Mouse (Mus musculus) MEL (cell line): Measurements from ENCODE around the gene Ror1. TPM values are rescaled to one million over a fixed set of nuclear protein-coding genes. Genes with fewer than 3 reads are reported as not detected.

ENCODE experiments used
- DNase-seq: peaks from one replicate; pipeline ENCODE4 v3.0.0; 2011; ENCODE audit warnings: low read depth, low spot score
- H3K27ac ChIP-seq: 2 replicates; pipeline ENCODE4 v1.5.1; 2012; ENCODE audit warnings: low read depth, mild to moderate bottlenecking, control low read depth, low read length, moderate library complexity; ENCODE audit not compliant: control insufficient read depth
- H3K27me3 ChIP-seq, 2 experiments: fragments of 150-350 bp in 1 of 2; sonication (generic) in 1 of 2; 2 replicates each; pipeline ENCODE4 v1.6.1; 2012; ENCODE audit warnings: low read length in 2 of 2, mild to moderate bottlenecking in 2 of 2, improper control_type of control experiment in 1 of 2, moderate library complexity in 1 of 2; ENCODE audit not compliant: insufficient read depth in 2 of 2, control insufficient read depth in 1 of 2
- H3K36me3 ChIP-seq, 2 experiments: 2 replicates each; pipeline ENCODE4 v1.6.1; 2012 to 2014; ENCODE audit warnings: low read length in 2 of 2, improper control_type of control experiment in 1 of 2, inconsistent platforms in 1 of 2, mild to moderate bottlenecking in 1 of 2; ENCODE audit not compliant: insufficient read depth in 2 of 2, control insufficient read depth in 1 of 2
- H3K4me1 ChIP-seq, 2 experiments: fragments of 150-350 bp in 1 of 2; sonication (generic) in 1 of 2; 2 replicates each; pipeline ENCODE4 v1.6.1; 2012; ENCODE audit warnings: low read length in 2 of 2, improper control_type of control experiment in 1 of 2, mild to moderate bottlenecking in 1 of 2; ENCODE audit not compliant: insufficient read depth in 2 of 2, control insufficient read depth in 1 of 2
- H3K4me3 ChIP-seq, 2 experiments: fragments of 150-350 bp in 1 of 2; sonication (generic) in 1 of 2; 2 replicates each; pipeline ENCODE4 v1.5.1; 2012; ENCODE audit warnings: low read depth in 2 of 2, low read length in 2 of 2, mild to moderate bottlenecking in 2 of 2, moderate library complexity in 2 of 2, control low read depth in 1 of 2, improper control_type of control experiment in 1 of 2; ENCODE audit not compliant: control insufficient read depth in 1 of 2, insufficient read depth in 1 of 2
- H3K79me2 ChIP-seq: 2 replicates; pipeline ENCODE4 v1.6.1; 2012; ENCODE audit warnings: mild to moderate bottlenecking, low read length, moderate library complexity; ENCODE audit not compliant: control insufficient read depth, poor library complexity, insufficient read depth
- H3K9ac ChIP-seq: 2 replicates; pipeline ENCODE4 v1.6.1; 2012; ENCODE audit warnings: low read depth, mild to moderate bottlenecking, control low read depth, low read length, moderate library complexity; ENCODE audit not compliant: control insufficient read depth, poor library complexity, severe bottlenecking
- H3K9me3 ChIP-seq: fragments of 150-350 bp; sonication (generic); replicated peaks from 2 replicates; pipeline ENCODE4 v1.6.1; 2012; ENCODE audit warnings: mild to moderate bottlenecking, low read length, improper control_type of control experiment, moderate library complexity; ENCODE audit not compliant: insufficient read depth
- BHLHE40 ChIP-seq: IDR thresholded peaks from 2 replicates; pipeline ENCODE4 v1.6.1; 2012; ENCODE audit warnings: low read depth, mild to moderate bottlenecking, inconsistent platforms, low read length, improper control_type of control experiment, borderline replicate concordance
- CHD1 ChIP-seq: IDR thresholded peaks from 2 replicates; pipeline ENCODE4 v1.6.1; 2012; ENCODE audit warnings: low read depth, mild to moderate bottlenecking, inconsistent platforms, low read length, improper control_type of control experiment
- CHD2 ChIP-seq: IDR thresholded peaks from 2 replicates; pipeline ENCODE4 v1.6.1; 2011; ENCODE audit warnings: low read length, improper control_type of control experiment
- GABPA ChIP-seq: IDR thresholded peaks from 2 replicates; pipeline ENCODE4 v1.6.1; 2012; ENCODE audit warnings: low read depth, mild to moderate bottlenecking, inconsistent platforms, low read length, improper control_type of control experiment, moderate library complexity
- GATA1 ChIP-seq: IDR thresholded peaks from 2 replicates; pipeline ENCODE4 v1.6.1; 2011; ENCODE audit warnings: low read depth, low read length, improper control_type of control experiment
- JUND ChIP-seq: IDR thresholded peaks from 2 replicates; pipeline ENCODE4 v1.6.1; 2011; ENCODE audit warnings: low read depth, mild to moderate bottlenecking, improper control_type of control experiment, low read length
- KAT2A ChIP-seq: conservative IDR thresholded peaks from 2 replicates; pipeline ENCODE4 v1.6.1; 2012; ENCODE audit warnings: low read depth, low read length, improper control_type of control experiment, inconsistent platforms
- MXI1 ChIP-seq: IDR thresholded peaks from 2 replicates; pipeline ENCODE4 v1.6.1; 2011; ENCODE audit warnings: mild to moderate bottlenecking, low read depth, low read length, improper control_type of control experiment
- MYC ChIP-seq: IDR thresholded peaks from 2 replicates; pipeline ENCODE4 v1.6.1; 2011; ENCODE audit warnings: low read depth, mild to moderate bottlenecking, low read length, improper control_type of control experiment, moderate library complexity
- NELFE ChIP-seq: IDR thresholded peaks from 2 replicates; pipeline ENCODE4 v1.6.1; 2011; ENCODE audit warnings: low read depth, low read length, improper control_type of control experiment
- NRF1 ChIP-seq: IDR thresholded peaks from 2 replicates; pipeline ENCODE4 v1.6.1; 2014; ENCODE audit warnings: low read depth, mild to moderate bottlenecking, inconsistent platforms, low read length, improper control_type of control experiment, moderate library complexity; ENCODE audit not compliant: poor library complexity, insufficient read depth, severe bottlenecking
- RAD21 ChIP-seq: IDR thresholded peaks from 2 replicates; pipeline ENCODE4 v1.6.1; 2011; ENCODE audit warnings: mild to moderate bottlenecking, low read depth, low read length, improper control_type of control experiment
- SIN3A ChIP-seq: IDR thresholded peaks from 2 replicates; pipeline ENCODE4 v1.6.1; 2012; ENCODE audit warnings: low read length, improper control_type of control experiment, inconsistent platforms
- SMC3 ChIP-seq: IDR thresholded peaks from 2 replicates; pipeline ENCODE4 v1.6.1; 2011; ENCODE audit warnings: low read depth, low read length, improper control_type of control experiment
- TAL1 ChIP-seq: IDR thresholded peaks from 2 replicates; pipeline ENCODE4 v1.6.1; 2012; ENCODE audit warnings: mild to moderate bottlenecking, inconsistent platforms, low read length, moderate library complexity, mixed read lengths
- USF1 ChIP-seq: IDR thresholded peaks from 2 replicates; pipeline ENCODE4 v1.6.1; 2014; ENCODE audit warnings: low read depth, mild to moderate bottlenecking, inconsistent platforms, low read length, improper control_type of control experiment, moderate library complexity
- ZKSCAN1 ChIP-seq: IDR thresholded peaks from 2 replicates; pipeline ENCODE4 v1.6.1; 2012; ENCODE audit warnings: low read depth, mild to moderate bottlenecking, inconsistent platforms, low read length, improper control_type of control experiment, moderate library complexity
- ZNF384 ChIP-seq: IDR thresholded peaks from 2 replicates; pipeline ENCODE4 v1.6.1; 2012; ENCODE audit warnings: low read depth, mild to moderate bottlenecking, inconsistent platforms, low read length, improper control_type of control experiment
- polyA plus RNA-seq, 2 experiments: library from polyadenylated mRNA; stranded (reverse) in 1 of 2; unstranded in 1 of 2; fragments of >175 nt in 1 of 2; fragments of >200 nt in 1 of 2; gene quantifications; 2 replicates each; pipeline versions ENCODE4 v1.2.1 to v1.2.4; 2012; ENCODE audit warnings: low replicate concordance in 2 of 2, low read depth in 1 of 2; ENCODE audit not compliant: insufficient read length in 2 of 2, insufficient read depth in 1 of 2, missing spikeins in 1 of 2
- total RNA-seq: library from RNA; depleted of rRNA; stranded (reverse); fragments of 300-350 nt; gene quantifications from 2 replicates; pipeline ENCODE4 v1.2.3, GENCODE M21; 2012

Gene Ror1
- total and polyA plus RNA-seq, 3 experiments, result not detected

- no peaks in the 10 kb centered on the region for H3K9me3 ChIP-seq
- H3K9ac ChIP-seq, result no peak overlapping the region
- H3K27me3 ChIP-seq, result no peaks in the 10 kb centered on the region
- no peaks in the 10 kb centered on the region for H3K4me1 ChIP-seq
- DNase-seq, result no peak
- no peaks in the 10 kb centered on the region for H3K79me2 ChIP-seq
- no peak overlapping the region for H3K4me3 ChIP-seq
- no peak for TF ChIP-seq TAL1
- no peak for TF ChIP-seq GABPA
- TF ChIP-seq, all 39 proteins: peak for 0
- H3K27ac ChIP-seq, result no peak overlapping the region
- H3K36me3 ChIP-seq, result no peaks in the 10 kb centered on the region
These were observed 37.0 kb upstream of the Ror1 start for GRCm38 (mm10) chr4:100058631-100059030.

- no peak for DNase-seq
- Histone ChIP-seq H3K27me3 (no peaks in the 10 kb centered on the region), H3K9ac (no peak overlapping the region), H3K4me1 (no peaks in the 10 kb centered on the region), H3K79me2 (no peaks in the 10 kb centered on the region), H3K4me3 (no peak overlapping the region), H3K36me3 (no peaks in the 10 kb centered on the region), H3K9me3 (no peaks in the 10 kb centered on the region), H3K27ac (no peak overlapping the region)
- no peak for TF ChIP-seq JUND
- TF ChIP-seq RAD21, result no peak
- TF ChIP-seq ZNF384, result no peak
- TF ChIP-seq MYC, result no peak
- no peak for TF ChIP-seq SIN3A
These were observed 35.8 kb upstream of the Ror1 start for GRCm38 (mm10) chr4:100059811-100060210.

- H3K27ac ChIP-seq, result no peak overlapping the region
- H3K27me3 ChIP-seq, result no peaks in the 10 kb centered on the region
- no peak overlapping the region for H3K4me3 ChIP-seq
- no peaks in the 10 kb centered on the region for H3K4me1 ChIP-seq
- H3K79me2 ChIP-seq, result no peaks in the 10 kb centered on the region
- no peak overlapping the region for H3K9ac ChIP-seq
- TF ChIP-seq ZNF384, result no peak
- TF ChIP-seq ZKSCAN1, result no peak
- TF ChIP-seq TAL1, result no peak
- TF ChIP-seq SMC3, result no peak
- TF ChIP-seq GATA1, result no peak
- no peak for TF ChIP-seq USF1
- no peak for TF ChIP-seq JUND
- no peak for TF ChIP-seq CHD1
- TF ChIP-seq BHLHE40, result no peak
- TF ChIP-seq NELFE, result no peak
- TF ChIP-seq KAT2A, result no peak
- no peak for TF ChIP-seq MXI1
- no peak for TF ChIP-seq CHD2
- no peak for TF ChIP-seq NRF1
- TF ChIP-seq, all 39 proteins: peak for 0
- Histone ChIP-seq H3K9me3 (no peaks in the 10 kb centered on the region), H3K36me3 (no peaks in the 10 kb centered on the region)
- DNase-seq, result no peak
These were observed 34.1 kb upstream of the Ror1 start for GRCm38 (mm10) chr4:100061396-100062066.
